Mouse (Mus musculus) cerebellum, adult 2 months (tissue): ENCODE measurements around the gene Hsf5. TPM values are rescaled to one million over a fixed set of nuclear protein-coding genes. Genes with fewer than 3 reads are reported as not detected.

Experiments
- DNase-seq, 2 experiments: peaks; one replicate each; pipeline ENCODE4 v3.0.0; 2021
- H3K27ac ChIP-seq: fragments of 200-500 bp; 2 replicates; pipeline ENCODE4 v1.5.1; 2012; ENCODE audit warnings: low read length, control low read depth, inconsistent platforms; ENCODE audit not compliant: insufficient read depth
- H3K27me3 ChIP-seq: fragments of 200-500 bp; 2 replicates; pipeline ENCODE4 v1.6.1; 2012; ENCODE audit warnings: inconsistent platforms, mild to moderate bottlenecking, low read length, moderate library complexity; ENCODE audit not compliant: control insufficient read depth, insufficient read depth
- H3K4me1 ChIP-seq: fragments of 200-500 bp; 2 replicates; pipeline ENCODE4 v1.6.1; 2011; ENCODE audit warnings: low read length; ENCODE audit not compliant: control insufficient read depth, insufficient read depth
- H3K4me3 ChIP-seq: fragments of 200-500 bp; replicated peaks from 2 replicates; pipeline ENCODE3; 2011; ENCODE audit warnings: mild to moderate bottlenecking, low read depth, low read length, control low read depth; ENCODE audit not compliant: insufficient read depth
- CTCF ChIP-seq: fragments of 200-500 bp; IDR thresholded peaks from 2 replicates; pipeline ENCODE4 v1.5.1; 2011; ENCODE audit warnings: low read depth, mild to moderate bottlenecking, control low read depth, low read length, moderate library complexity, borderline replicate concordance; ENCODE audit not compliant: insufficient read depth
- POLR2A ChIP-seq: fragments of 200-500 bp; IDR thresholded peaks from 2 replicates; pipeline ENCODE4 v1.6.1; 2011; ENCODE audit warnings: low read length, control low read depth, borderline replicate concordance; ENCODE audit not compliant: insufficient read depth
- WGBS: fragments of 180-500 bp; shearing (Covaris S2); methylation state at CpG from one replicate; pipeline ENCODE4 v1.1.7; 2018; 5-methylcytosine and 5-hydroxymethylcytosine counted together
- polyA plus RNA-seq: library from polyadenylated mRNA; depleted of rRNA; stranded (reverse); fragments of >200 nt; gene quantifications from 2 replicates; pipeline ENCODE4 v1.2.3, GENCODE M21; 2012

Gene Hsf5
- polyA plus RNA-seq, 1 experiment, result 0.43 TPM

- no peak for TF ChIP-seq CTCF
- Histone ChIP-seq H3K4me3 (no peak overlapping the region), H3K27me3 (no peaks in the 10 kb centered on the region), H3K27ac (no peak overlapping the region), H3K4me1 (no peaks in the 10 kb centered on the region)
- DNase-seq, result no peak
- WGBS, result 76% methylated on average over 4 of the region's 4 CpGs
These were observed 61.6 kb downstream of the Hsf5 start for GRCm38 (mm10) chr11:87678545-87678944.

- TF ChIP-seq CTCF, result no peak
- no peak for TF ChIP-seq POLR2A
- Histone ChIP-seq H3K4me1 (no peaks in the 10 kb centered on the region), H3K4me3 (no peak overlapping the region), H3K27me3 (no peaks in the 10 kb centered on the region), H3K27ac (no peak overlapping the region)
- WGBS, result 91% methylated on average over 7 of the region's 7 CpGs
- no peak for DNase-seq
These were observed 62.0 kb downstream of the Hsf5 start for GRCm38 (mm10) chr11:87678976-87679375.

- Histone ChIP-seq H3K27ac (no peak overlapping the region), H3K4me3 (no peak overlapping the region), H3K27me3 (no peaks in the 10 kb centered on the region), H3K4me1 (no peaks in the 10 kb centered on the region)
- no peak for TF ChIP-seq CTCF
- TF ChIP-seq POLR2A, result no peak
- no peak for DNase-seq
- 53% methylated on average over 9 of the region's 9 CpGs for WGBS
These were observed 63.8 kb downstream of the Hsf5 start for GRCm38 (mm10) chr11:87680786-87681185.

- TF ChIP-seq CTCF (no peak), POLR2A (no peak)
- no peak for DNase-seq
- H3K27ac ChIP-seq, result no peak overlapping the region
- H3K4me1 ChIP-seq, result no peaks in the 10 kb centered on the region
- no peaks in the 10 kb centered on the region for H3K27me3 ChIP-seq
- no peak overlapping the region for H3K4me3 ChIP-seq
- WGBS, result 89% methylated on average over 12 of the region's 12 CpGs
These were observed 65.1 kb downstream of the Hsf5 start for GRCm38 (mm10) chr11:87682096-87682495.

- 57% methylated on average over 13 of the region's 13 CpGs for WGBS
- no peak for TF ChIP-seq POLR2A
- TF ChIP-seq CTCF, result no peak
- H3K27me3 ChIP-seq, result no peaks in the 10 kb centered on the region
These were observed 66.0 kb downstream of the Hsf5 start for GRCm38 (mm10) chr11:87682838-87683571.

GRCm38 (mm10) chr11:87686407-87686806 is 69.4 kb downstream of the Hsf5 start:
- 72% methylated on average over 7 of the region's 7 CpGs for WGBS
- no peak overlapping the region for H3K27ac ChIP-seq
- no peak for TF ChIP-seq CTCF
- no peak for TF ChIP-seq POLR2A
- no peaks in the 10 kb centered on the region for H3K27me3 ChIP-seq
- no peak for DNase-seq
- no peaks in the 10 kb centered on the region for H3K4me1 ChIP-seq
- no peak overlapping the region for H3K4me3 ChIP-seq

More at GRCm38 (mm10) chr11:87682838-87683571, 66.0 kb downstream of the Hsf5 start:
- no peak overlapping the region for H3K4me3 ChIP-seq
- DNase-seq, result no peak
- no peaks in the 10 kb centered on the region for H3K4me1 ChIP-seq
- no peak overlapping the region for H3K27ac ChIP-seq

- no peak for TF ChIP-seq CTCF
- no peak for TF ChIP-seq POLR2A
- no peak overlapping the region for H3K4me3 ChIP-seq
- H3K27me3 ChIP-seq, result no peaks in the 10 kb centered on the region
- DNase-seq, result no peak
- 71% methylated on average over 15 of the region's 15 CpGs for WGBS
- no peaks in the 10 kb centered on the region for H3K4me1 ChIP-seq
- H3K27ac ChIP-seq, result no peak overlapping the region
These were observed 70.6 kb downstream of the Hsf5 start for GRCm38 (mm10) chr11:87687246-87688225.
